Mouse (Mus musculus): Measurements from ENCODE around the gene Otp. TPM values are rescaled to one million over a fixed set of nuclear protein-coding genes. Genes with fewer than 3 reads are reported as not detected.

Gene Otp
- polyA plus RNA-seq (2014; fragmentation: Nextera tagmentation; extraction: Ambion mirVana) = not detected in 2 replicates

- no peak within 1 kb of the TSS for H3K4me3 ChIP-seq (ENCODE audit: low read length)
Measured at GRCm38 (mm10) chr13:94875396-94875880, at the start of gene Otp. Otp (plus strand) TSS chr13:94875602.

GRCm38 (mm10) chr13:94826389-94826788 is 49.0 kb upstream of the Otp start:
- no peak overlapping the region for H3K27ac ChIP-seq (ENCODE audit: low read depth, low read length)
- 79% methylated on average over 5 of the region's 5 CpGs for WGBS
- ATAC-seq (ENCODE audit: low FRiP score, low TSS enrichment) = no peak

More at GRCm38 (mm10) chr13:94875396-94875880, at the start of gene Otp:
- no peak for ATAC-seq (ENCODE audit: low FRiP score, low TSS enrichment)
- H3K9ac ChIP-seq (ENCODE audit: low read depth, low read length) = no peak within 1 kb of the TSS
- no peak within 1 kb of the TSS for H3K27ac ChIP-seq (ENCODE audit: low read depth, low read length)
- H3K9me3 ChIP-seq (ENCODE audit: control insufficient read depth, low read length) = no peaks in the 10 kb centered on the region
- peaks cover 88% of the 10 kb centered on the region for H3K27me3 ChIP-seq (ENCODE audit: control insufficient read depth, insufficient read depth, low read length)
- H3K4me2 ChIP-seq (replicated peaks; ENCODE audit: low read depth, low read length) = no peak within 1 kb of the TSS
- no peaks in the 10 kb centered on the region; the same call in 1 of the 2 replicates for H3K4me1 ChIP-seq (ENCODE audit: control insufficient read depth, insufficient read depth, low read length)
- under 1% methylated on average over 26 of the region's 30 CpGs for WGBS
- no peaks in the 10 kb centered on the region for H3K36me3 ChIP-seq (ENCODE audit: control insufficient read depth, insufficient read depth, low read length)

GRCm38 (mm10) chr13:94826986-94827385 is 48.4 kb upstream of the Otp start:
- Histone ChIP-seq H3K27ac (ENCODE audit: low read depth, low read length) (no peak overlapping the region), H3K9me3 (ENCODE audit: control insufficient read depth, low read length) (no peaks in the 10 kb centered on the region), H3K27me3 (ENCODE audit: control insufficient read depth, insufficient read depth, low read length) (no peaks in the 10 kb centered on the region), H3K9ac (ENCODE audit: low read depth, low read length) (no peak overlapping the region), H3K4me3 (ENCODE audit: low read length) (no peak overlapping the region), H3K4me1 (ENCODE audit: control insufficient read depth, insufficient read depth, low read length) (no peaks in the 10 kb centered on the region), H3K36me3 (ENCODE audit: control insufficient read depth, insufficient read depth, low read length) (peaks cover 2% of the 10 kb centered on the region; the same call in 1 of the 2 replicates), H3K4me2 (replicated peaks; ENCODE audit: low read depth, low read length) (no peak overlapping the region)
- 59% methylated on average over 2 of the region's 2 CpGs for WGBS
- no peak for ATAC-seq (ENCODE audit: low FRiP score, low TSS enrichment)

More at GRCm38 (mm10) chr13:94826389-94826788, 49.0 kb upstream of the Otp start:
- Histone ChIP-seq H3K4me2 (replicated peaks; ENCODE audit: low read depth, low read length) (no peak overlapping the region), H3K4me1 (ENCODE audit: control insufficient read depth, insufficient read depth, low read length) (no peaks in the 10 kb centered on the region), H3K9ac (ENCODE audit: low read depth, low read length) (no peak overlapping the region), H3K27me3 (ENCODE audit: control insufficient read depth, insufficient read depth, low read length) (no peaks in the 10 kb centered on the region), H3K9me3 (ENCODE audit: control insufficient read depth, low read length) (no peaks in the 10 kb centered on the region), H3K4me3 (ENCODE audit: low read length) (no peak overlapping the region), H3K36me3 (ENCODE audit: control insufficient read depth, insufficient read depth, low read length) (peaks cover 2% of the 10 kb centered on the region; the same call in 1 of the 2 replicates)

GRCm38 (mm10) chr13:94827847-94828246 is 47.6 kb upstream of the Otp start:
- H3K36me3 ChIP-seq (ENCODE audit: control insufficient read depth, insufficient read depth, low read length) = peaks cover 8% of the 10 kb centered on the region; the same call in 1 of the 2 replicates
- WGBS = 29% methylated on average over 2 of the region's 2 CpGs
- no peaks in the 10 kb centered on the region for H3K9me3 ChIP-seq (ENCODE audit: control insufficient read depth, low read length)
- no peaks in the 10 kb centered on the region for H3K27me3 ChIP-seq (ENCODE audit: control insufficient read depth, insufficient read depth, low read length)
- no peak overlapping the region for H3K27ac ChIP-seq (ENCODE audit: low read depth, low read length)
- no peaks in the 10 kb centered on the region for H3K4me1 ChIP-seq (ENCODE audit: control insufficient read depth, insufficient read depth, low read length)
- H3K4me2 ChIP-seq (replicated peaks; ENCODE audit: low read depth, low read length) = no peak overlapping the region
- H3K9ac ChIP-seq (ENCODE audit: low read depth, low read length) = no peak overlapping the region
- ATAC-seq (ENCODE audit: low FRiP score, low TSS enrichment) = no peak
- no peak overlapping the region for H3K4me3 ChIP-seq (ENCODE audit: low read length)

- no peak overlapping the region for H3K9ac ChIP-seq (ENCODE audit: low read depth, low read length)
- WGBS = 39% methylated on average over 5 of the region's 5 CpGs
- no peaks in the 10 kb centered on the region for H3K27me3 ChIP-seq (ENCODE audit: control insufficient read depth, insufficient read depth, low read length)
- H3K27ac ChIP-seq (ENCODE audit: low read depth, low read length) = no peak overlapping the region
- no peaks in the 10 kb centered on the region for H3K4me1 ChIP-seq (ENCODE audit: control insufficient read depth, insufficient read depth, low read length)
- H3K36me3 ChIP-seq (ENCODE audit: control insufficient read depth, insufficient read depth, low read length) = peaks cover 32% of the 10 kb centered on the region
- ATAC-seq (ENCODE audit: low FRiP score, low TSS enrichment) = peak; percentile 46; the same call in 1 of the 2 replicates
- no peaks in the 10 kb centered on the region for H3K9me3 ChIP-seq (ENCODE audit: control insufficient read depth, low read length)
- H3K4me2 ChIP-seq (replicated peaks; ENCODE audit: low read depth, low read length) = no peak overlapping the region
- no peak overlapping the region for H3K4me3 ChIP-seq (ENCODE audit: low read length)
Measured at GRCm38 (mm10) chr13:94838047-94838720, 37.2 kb upstream of the Otp start.

- Histone ChIP-seq H3K9me3 (ENCODE audit: control insufficient read depth, low read length) (no peaks in the 10 kb centered on the region), H3K4me3 (ENCODE audit: low read length) (no peak overlapping the region), H3K4me1 (ENCODE audit: control insufficient read depth, insufficient read depth, low read length) (no peaks in the 10 kb centered on the region), H3K36me3 (ENCODE audit: control insufficient read depth, insufficient read depth, low read length) (peaks cover 29% of the 10 kb centered on the region), H3K4me2 (replicated peaks; ENCODE audit: low read depth, low read length) (no peak overlapping the region), H3K27ac (ENCODE audit: low read depth, low read length) (no peak overlapping the region), H3K9ac (ENCODE audit: low read depth, low read length) (no peak overlapping the region), H3K27me3 (ENCODE audit: control insufficient read depth, insufficient read depth, low read length) (no peaks in the 10 kb centered on the region)
- WGBS = 85% methylated on average over 8 of the region's 8 CpGs
- no peak for ATAC-seq (ENCODE audit: low FRiP score, low TSS enrichment)
Measured at GRCm38 (mm10) chr13:94838756-94839337, 36.6 kb upstream of the Otp start.

GRCm38 (mm10) chr13:94843236-94843635 is 32.2 kb upstream of the Otp start:
- no peak overlapping the region for H3K27ac ChIP-seq (ENCODE audit: low read depth, low read length)
- H3K36me3 ChIP-seq (ENCODE audit: control insufficient read depth, insufficient read depth, low read length) = peaks cover 19% of the 10 kb centered on the region
- H3K4me1 ChIP-seq (ENCODE audit: control insufficient read depth, insufficient read depth, low read length) = no peaks in the 10 kb centered on the region
- H3K27me3 ChIP-seq (ENCODE audit: control insufficient read depth, insufficient read depth, low read length) = no peaks in the 10 kb centered on the region
- no peak for ATAC-seq (ENCODE audit: low FRiP score, low TSS enrichment)
- 81% methylated on average over 5 of the region's 5 CpGs for WGBS
- H3K9ac ChIP-seq (ENCODE audit: low read depth, low read length) = no peak overlapping the region
- no peak overlapping the region for H3K4me3 ChIP-seq (ENCODE audit: low read length)
- no peak overlapping the region for H3K4me2 ChIP-seq (replicated peaks; ENCODE audit: low read depth, low read length)
- no peaks in the 10 kb centered on the region for H3K9me3 ChIP-seq (ENCODE audit: control insufficient read depth, low read length)

- H3K4me1 ChIP-seq (ENCODE audit: control insufficient read depth, insufficient read depth, low read length) = no peaks in the 10 kb centered on the region
- no peak for ATAC-seq (ENCODE audit: low FRiP score, low TSS enrichment)
- 57% methylated on average over 7 of the region's 7 CpGs for WGBS
- H3K4me2 ChIP-seq (replicated peaks; ENCODE audit: low read depth, low read length) = no peak overlapping the region
- peaks cover 5% of the 10 kb centered on the region; the same call in 1 of the 2 replicates for H3K36me3 ChIP-seq (ENCODE audit: control insufficient read depth, insufficient read depth, low read length)
- no peak overlapping the region for H3K9ac ChIP-seq (ENCODE audit: low read depth, low read length)
- no peak overlapping the region for H3K4me3 ChIP-seq (ENCODE audit: low read length)
- no peak overlapping the region for H3K27ac ChIP-seq (ENCODE audit: low read depth, low read length)
- H3K27me3 ChIP-seq (ENCODE audit: control insufficient read depth, insufficient read depth, low read length) = no peaks in the 10 kb centered on the region
- no peaks in the 10 kb centered on the region for H3K9me3 ChIP-seq (ENCODE audit: control insufficient read depth, low read length)
Measured at GRCm38 (mm10) chr13:94847870-94848269, 27.5 kb upstream of the Otp start.

- Histone ChIP-seq H3K36me3 (ENCODE audit: control insufficient read depth, insufficient read depth, low read length) (no peaks in the 10 kb centered on the region), H3K27me3 (ENCODE audit: control insufficient read depth, insufficient read depth, low read length) (no peaks in the 10 kb centered on the region), H3K4me1 (ENCODE audit: control insufficient read depth, insufficient read depth, low read length) (no peaks in the 10 kb centered on the region), H3K9ac (ENCODE audit: low read depth, low read length) (no peak overlapping the region), H3K27ac (ENCODE audit: low read depth, low read length) (no peak overlapping the region), H3K4me2 (replicated peaks; ENCODE audit: low read depth, low read length) (no peak overlapping the region), H3K9me3 (ENCODE audit: control insufficient read depth, low read length) (no peaks in the 10 kb centered on the region), H3K4me3 (ENCODE audit: low read length) (no peak overlapping the region)
- ATAC-seq (ENCODE audit: low FRiP score, low TSS enrichment) = no peak
- WGBS = 75% methylated on average over 13 of the region's 13 CpGs
Measured at GRCm38 (mm10) chr13:94849351-94849750, 26.1 kb upstream of the Otp start.
